16 mouse cellular contexts compared by ENCODE assay signal in the genomic region with DNA sequence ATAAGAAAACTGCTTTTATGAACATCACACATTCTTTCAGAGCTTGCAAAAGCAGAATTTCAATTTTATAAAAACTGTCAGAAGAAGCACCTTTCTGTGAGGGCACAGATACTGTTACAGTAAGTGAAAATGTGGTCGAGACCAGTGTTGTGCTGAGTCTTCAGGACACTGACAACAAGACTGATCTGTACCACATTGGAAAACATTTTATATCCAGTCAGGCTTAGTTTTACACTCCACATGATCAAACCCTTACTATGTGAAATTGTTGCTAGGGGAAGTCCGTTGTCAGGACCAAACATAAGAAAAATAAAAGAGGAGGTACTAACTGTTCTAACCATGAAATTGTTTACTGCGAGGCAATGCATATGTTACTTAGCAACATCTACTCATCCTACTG.
"Had no signal": no experiment of that assay in that cellular context is flagged by ENCODE, and none has a peak within 500 bp of the region (broad histone marks: within the 10 kb centered on the region; RNA-seq: fewer than 3 reads in every experiment).

No protein-coding gene starts in this region.

- H3K9ac ChIP-seq: kidney, embryonic 15.5 days; liver, embryonic 13.5 days; midbrain, embryonic 13.5 days; neural tube, embryonic 13.5 days had no signal

- H3K4me2 ChIP-seq: kidney, embryonic 15.5 days; liver, embryonic 13.5 days; midbrain, embryonic 13.5 days; neural tube, embryonic 13.5 days had no signal

- H3K4me3 ChIP-seq: kidney, embryonic 15.5 days; left cerebral cortex, adult 2 months; liver, embryonic 13.5 days; megakaryocyte, embryonic 14.5 days; midbrain, embryonic 10.5 days; midbrain, embryonic 13.5 days; myocyte; neural tube, embryonic 13.5 days had no signal

- H3K36me3 ChIP-seq: kidney, embryonic 15.5 days; liver, embryonic 13.5 days; midbrain, embryonic 10.5 days; midbrain, embryonic 13.5 days; neural tube, embryonic 13.5 days had no signal

- DNase-seq: kidney, postnatal 10 days; kidney, postnatal 36 days; layer of hippocampus, postnatal 36 days; liver, embryonic 13.5 days; lung, adult 2 months; thymus, adult 18-20 months; thymus, postnatal 36 days had no signal

- ATAC-seq: lung, postnatal 0 days; midbrain, embryonic 13.5 days; midbrain, embryonic 16.5 days had no signal

- H3K27me3 ChIP-seq: kidney, embryonic 15.5 days; liver, embryonic 13.5 days; megakaryocyte, embryonic 14.5 days; midbrain, embryonic 13.5 days; neural tube, embryonic 13.5 days had no signal

- H3K4me1 ChIP-seq: kidney, embryonic 15.5 days; liver, embryonic 13.5 days; megakaryocyte, embryonic 14.5 days; midbrain, embryonic 10.5 days; midbrain, embryonic 13.5 days had no signal

- H3K9me3 ChIP-seq: kidney, embryonic 15.5 days; liver, embryonic 13.5 days; megakaryocyte, embryonic 14.5 days; midbrain, embryonic 10.5 days; midbrain, embryonic 13.5 days; neural tube, embryonic 13.5 days had no signal

- H3K27ac ChIP-seq: kidney, embryonic 15.5 days; left cerebral cortex, adult 2 months; liver, embryonic 13.5 days; midbrain, embryonic 10.5 days; midbrain, embryonic 13.5 days; neural tube, embryonic 13.5 days had no signal
